Mouse (Mus musculus) liver, postnatal 0 days (tissue): ENCODE results near the gene Gbe1. TPM values are rescaled to one million over a fixed set of nuclear protein-coding genes. Genes with fewer than 3 reads are reported as not detected.

Experiments
- ATAC-seq: fragments of 200-750 bp; cut with Nextera tagmentation; 2 replicates; pipeline ENCODE4 v1.8.0; 2017; ENCODE audit warnings: mild to moderate bottlenecking, moderate library complexity
- DNase-seq: peaks from one replicate; pipeline ENCODE4 v3.0.0-alpha.2; 2016
- H3K27ac ChIP-seq: fragments of 300-500 bp; sonication (generic); 2 replicates; pipeline ENCODE4 v1.5.1; 2014; ENCODE audit warnings: antibody characterized with exemption, moderate library complexity, mild to moderate bottlenecking, low read depth
- H3K27me3 ChIP-seq: fragments of 300-500 bp; sonication (generic); 2 replicates; pipeline ENCODE4 v1.6.1; 2014; ENCODE audit warnings: low read length, control low read depth, mixed read lengths; ENCODE audit not compliant: insufficient read depth
- H3K36me3 ChIP-seq: fragments of 300-500 bp; sonication (generic); replicated peaks from 2 replicates; pipeline ENCODE4 v1.6.1; 2014; ENCODE audit warnings: mild to moderate bottlenecking, control low read depth, low read length, moderate library complexity, mixed read lengths; ENCODE audit not compliant: insufficient read depth
- H3K4me1 ChIP-seq: fragments of 300-500 bp; sonication (generic); 2 replicates; pipeline ENCODE4 v1.6.1; 2014; ENCODE audit warnings: antibody characterized with exemption, mild to moderate bottlenecking, control low read depth; ENCODE audit not compliant: insufficient read depth
- H3K4me2 ChIP-seq: fragments of 300-500 bp; sonication (generic); 2 replicates; pipeline ENCODE4 v1.6.1; 2014; ENCODE audit warnings: low read depth, mild to moderate bottlenecking, low read length, moderate library complexity, mixed read lengths
- H3K4me3 ChIP-seq: fragments of 300-500 bp; sonication (generic); 2 replicates; pipeline ENCODE4 v1.5.1; 2014; ENCODE audit warnings: low read depth, low read length
- H3K9ac ChIP-seq: fragments of 300-500 bp; sonication (generic); replicated peaks from 2 replicates; pipeline ENCODE4 v1.6.1; 2014; ENCODE audit warnings: mild to moderate bottlenecking, moderate library complexity
- H3K9me3 ChIP-seq: fragments of 300-500 bp; sonication (generic); 2 replicates; pipeline ENCODE4 v1.6.1; 2016; ENCODE audit warnings: mild to moderate bottlenecking, control low read depth, low read length, mixed read lengths
- CTCF ChIP-seq: sonication (generic); IDR thresholded peaks from 2 replicates; pipeline ENCODE4 v1.5.1; 2016; ENCODE audit warnings: antibody characterized with exemption, low read depth
- EP300 ChIP-seq: IDR thresholded peaks from 2 replicates; pipeline ENCODE4 v1.6.1; 2016; ENCODE audit warnings: antibody characterized with exemption, low read depth, mild to moderate bottlenecking
- WGBS: fragments of 180-500 bp; shearing (Covaris S2); extraction: QIAGEN DNeasy Blood & Tissue Kit; methylation state at CpG from one replicate; pipeline ENCODE4 v1.1.7; 2014; ENCODE audit not compliant: insufficient replicate concordance; 5-methylcytosine and 5-hydroxymethylcytosine counted together
- polyA plus RNA-seq: library from polyadenylated mRNA; unstranded; fragments of >200 nt; fragmentation: Nextera tagmentation; extraction: Ambion mirVana; gene quantifications from 2 replicates; pipeline ENCODE4 v1.2.1, GENCODE M21; 2015

Gene Gbe1
- polyA plus RNA-seq, 1 experiment from 2014 or later, result 31.7 TPM

DNA sequence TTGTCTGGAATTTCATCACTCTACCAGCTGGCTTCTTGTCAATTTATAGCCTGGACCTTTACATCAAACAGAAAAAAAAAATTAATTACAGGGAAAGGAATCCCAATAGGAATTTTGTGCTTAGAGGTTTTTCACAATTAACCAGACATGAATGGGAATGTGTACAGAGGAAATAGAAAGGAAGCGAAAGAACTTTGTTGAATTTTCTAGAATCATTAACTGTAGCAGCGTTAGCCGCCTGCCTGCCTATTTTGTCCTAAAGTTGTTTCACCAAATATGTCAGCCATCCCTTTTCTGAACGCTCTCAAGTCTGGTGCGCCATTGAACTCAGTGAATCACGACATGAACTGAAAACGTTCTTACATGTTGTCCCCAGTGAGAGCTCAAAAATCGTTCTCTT is 209.8 kb downstream of the Gbe1 start:
- Histone ChIP-seq H3K36me3 (no peaks in the 10 kb centered on the region; the same call in 1 of the 2 replicates), H3K27me3 (no peaks in the 10 kb centered on the region), H3K4me2 (no peak overlapping the region), H3K4me1 (no peaks in the 10 kb centered on the region), H3K4me3 (no peak overlapping the region), H3K9ac (no peak overlapping the region), H3K27ac (no peak overlapping the region), H3K9me3 (no peaks in the 10 kb centered on the region)
- ATAC-seq, result no peak
- no peak for DNase-seq
- TF ChIP-seq CTCF, result no peak
- no peak for TF ChIP-seq EP300
- 80% methylated on average over 8 of the region's 8 CpGs for WGBS

DNA sequence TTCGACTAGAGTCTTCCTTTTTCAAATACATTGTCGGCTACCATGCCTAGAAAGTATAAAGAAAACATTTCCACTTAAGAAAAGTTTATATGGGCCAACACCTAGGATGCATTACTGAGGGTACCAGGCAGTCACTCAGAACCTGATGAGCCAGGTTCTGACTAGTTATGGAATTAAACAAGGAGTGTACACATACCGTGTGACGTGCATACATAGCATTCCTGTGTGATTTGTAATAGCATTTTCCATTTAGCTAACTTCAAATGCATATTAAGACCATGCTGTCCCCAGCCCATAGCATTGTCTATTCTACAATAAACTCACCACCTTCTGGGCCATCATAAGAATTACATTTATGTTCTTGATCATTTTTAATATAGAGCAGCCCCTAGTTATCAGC is 210.5 kb downstream of the Gbe1 start:
- Histone ChIP-seq H3K4me2 (no peak overlapping the region), H3K9ac (no peak overlapping the region), H3K36me3 (no peaks in the 10 kb centered on the region; the same call in 1 of the 2 replicates), H3K4me1 (no peaks in the 10 kb centered on the region), H3K9me3 (no peaks in the 10 kb centered on the region), H3K4me3 (no peak overlapping the region), H3K27me3 (no peaks in the 10 kb centered on the region), H3K27ac (no peak overlapping the region)
- DNase-seq (no peak), ATAC-seq (no peak)
- WGBS, result 86% methylated on average over 4 of the region's 4 CpGs
- no peak for TF ChIP-seq CTCF
- no peak for TF ChIP-seq EP300

DNA sequence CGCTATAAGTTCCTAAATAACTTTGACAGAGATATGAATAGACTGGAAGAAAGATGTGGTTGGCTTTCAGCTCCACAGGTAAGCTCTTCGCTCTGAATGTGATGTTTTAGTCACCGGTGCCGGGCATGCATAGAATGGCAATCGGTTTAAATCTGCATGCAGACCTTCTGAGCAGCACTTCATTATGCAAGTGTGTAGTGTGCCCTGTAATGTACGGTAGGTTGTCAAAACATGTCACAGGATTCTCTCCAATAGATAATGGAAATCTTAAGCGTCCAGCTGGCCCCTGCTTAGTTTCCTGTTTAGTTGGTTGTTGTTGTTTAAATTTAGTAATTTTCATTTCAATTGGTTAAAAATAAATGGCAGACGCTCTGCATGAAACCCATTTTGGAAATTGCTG is 213.5 kb downstream of the Gbe1 start:
- H3K27me3 ChIP-seq, result no peaks in the 10 kb centered on the region
- H3K9ac ChIP-seq, result no peak overlapping the region
- H3K27ac ChIP-seq, result no peak overlapping the region
- no peak for ATAC-seq
- H3K36me3 ChIP-seq, result peaks cover 3% of the 10 kb centered on the region; the same call in 1 of the 2 replicates
- no peak overlapping the region for H3K4me3 ChIP-seq
- no peak for TF ChIP-seq CTCF
- no peak for TF ChIP-seq EP300
- no peak overlapping the region for H3K4me2 ChIP-seq
- WGBS, result 87% methylated on average over 8 of the region's 8 CpGs
- no peak for DNase-seq
- no peaks in the 10 kb centered on the region for H3K4me1 ChIP-seq
- H3K9me3 ChIP-seq, result no peaks in the 10 kb centered on the region

DNA sequence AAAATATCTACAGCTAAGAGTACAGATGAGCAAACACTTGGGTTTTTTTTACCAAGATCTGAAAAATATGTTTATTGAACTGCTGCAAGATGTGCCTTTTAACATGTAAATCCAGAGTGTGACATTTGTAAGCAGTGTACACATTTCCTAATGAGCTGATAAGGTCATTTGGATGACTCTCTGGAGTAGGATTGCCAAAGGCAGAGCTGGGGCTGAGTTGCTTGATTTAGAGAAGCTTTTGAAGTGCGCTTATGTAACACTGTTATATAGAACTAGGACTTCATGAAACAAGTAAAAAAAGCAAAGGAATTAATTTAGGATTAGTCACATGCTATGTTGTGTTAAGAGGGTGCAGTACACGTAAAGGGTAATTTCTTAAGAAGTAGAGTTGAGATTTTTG is 221.5 kb downstream of the Gbe1 start:
- H3K9ac ChIP-seq, result no peak overlapping the region
- ATAC-seq (no peak), DNase-seq (no peak)
- H3K36me3 ChIP-seq, result peaks cover 9% of the 10 kb centered on the region; the same call in 1 of the 2 replicates
- no peaks in the 10 kb centered on the region for H3K4me1 ChIP-seq
- H3K27me3 ChIP-seq, result no peaks in the 10 kb centered on the region
- H3K9me3 ChIP-seq, result no peaks in the 10 kb centered on the region
- TF ChIP-seq CTCF (no peak), EP300 (no peak)
- no peak overlapping the region for H3K4me3 ChIP-seq
- WGBS, result 79% methylated on average over 2 of the region's 2 CpGs
- no peak overlapping the region for H3K4me2 ChIP-seq
- H3K27ac ChIP-seq, result no peak overlapping the region

DNA sequence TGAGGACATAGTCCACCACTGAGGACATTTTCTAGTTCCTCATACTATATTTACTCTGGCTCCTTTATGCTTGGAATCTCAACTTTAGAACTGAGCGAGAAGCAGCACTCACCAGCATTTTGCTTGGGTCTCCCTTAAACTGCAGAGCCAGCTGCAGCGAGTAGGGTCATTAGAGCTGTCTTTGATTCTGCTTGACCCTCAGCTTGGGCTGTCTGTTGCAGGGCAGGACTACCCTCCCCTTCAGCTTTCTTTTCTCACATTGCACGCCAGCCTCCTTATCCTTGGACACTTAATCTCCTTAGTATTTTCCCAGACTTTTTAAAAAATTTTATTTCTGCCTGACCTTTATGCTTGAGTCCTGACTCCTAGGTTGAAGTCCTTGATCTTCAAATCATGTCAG is 237.1 kb downstream of the Gbe1 start:
- no peak for TF ChIP-seq EP300
- no peak for TF ChIP-seq CTCF
- H3K9me3 ChIP-seq, result no peaks in the 10 kb centered on the region
- no peaks in the 10 kb centered on the region for H3K4me1 ChIP-seq
- H3K4me3 ChIP-seq, result no peak overlapping the region
- no peaks in the 10 kb centered on the region for H3K27me3 ChIP-seq
- no peaks in the 10 kb centered on the region for H3K36me3 ChIP-seq
- ATAC-seq (no peak), DNase-seq (no peak)
- no peak overlapping the region for H3K9ac ChIP-seq
- no peak overlapping the region for H3K4me2 ChIP-seq
- 76% methylated on average over 3 of the region's 3 CpGs for WGBS
- no peak overlapping the region for H3K27ac ChIP-seq

DNA sequence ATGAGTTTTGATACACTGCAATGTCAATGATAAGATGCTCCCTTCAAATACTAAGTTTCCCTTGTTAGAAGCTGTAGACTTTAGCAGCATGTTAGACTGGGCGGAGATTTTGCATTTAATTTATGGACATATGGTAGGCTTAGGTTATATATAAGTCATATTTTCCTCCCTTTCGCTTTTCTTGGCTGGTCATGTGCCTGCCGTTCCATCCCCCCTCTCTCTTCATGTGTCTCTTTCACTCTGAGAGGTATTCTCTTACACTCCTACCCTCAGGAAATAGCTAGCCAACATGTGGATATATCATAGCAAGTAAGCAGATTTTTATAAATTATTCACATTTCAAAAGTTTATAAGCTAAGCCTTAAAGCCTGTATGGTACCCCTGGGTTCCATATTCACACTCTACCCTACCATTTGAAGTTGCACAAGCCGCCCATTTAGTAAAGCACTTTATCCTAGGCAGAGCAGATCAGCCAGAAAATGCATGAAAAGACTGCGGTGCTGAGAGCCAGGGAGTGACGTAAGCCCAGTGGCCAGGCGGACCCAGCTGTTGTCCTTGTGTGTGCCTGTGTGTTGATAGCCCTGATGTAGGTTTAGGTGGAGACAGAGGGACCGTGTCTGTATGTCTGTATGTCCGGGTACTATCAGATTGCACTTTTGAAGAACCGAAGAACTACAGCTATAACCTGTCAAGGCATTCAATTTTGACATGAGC is 248.0 kb downstream of the Gbe1 start:
- Histone ChIP-seq H3K27me3 (no peaks in the 10 kb centered on the region), H3K4me3 (no peak overlapping the region), H3K4me2 (no peak overlapping the region), H3K4me1 (no peaks in the 10 kb centered on the region), H3K36me3 (no peaks in the 10 kb centered on the region), H3K9me3 (no peaks in the 10 kb centered on the region), H3K9ac (no peak overlapping the region), H3K27ac (no peak overlapping the region)
- TF ChIP-seq CTCF (no peak), EP300 (no peak)
- DNase-seq, result no peak
- ATAC-seq, result no peak
- WGBS, result 88% methylated on average over 10 of the region's 10 CpGs

- no peak for ATAC-seq
- 79% methylated on average over 8 of the region's 8 CpGs for whole genome bisulfite sequencing
- H3K4me3 ChIP-seq, result no peak overlapping the region
These were observed 248.8 kb downstream of the Gbe1 start for GRCm38 (mm10) chr16:70562574-70562973.

More at GRCm38 (mm10) chr16:70562574-70562973, 248.8 kb downstream of the Gbe1 start:
- DNase-seq, result no peak
- Histone ChIP-seq H3K4me2 (no peak overlapping the region), H3K27me3 (no peaks in the 10 kb centered on the region), H3K36me3 (no peaks in the 10 kb centered on the region), H3K4me1 (no peaks in the 10 kb centered on the region), H3K9me3 (no peaks in the 10 kb centered on the region), H3K9ac (no peak overlapping the region), H3K27ac (no peak overlapping the region)
- TF ChIP-seq EP300 (no peak), CTCF (no peak)
